Mouse (Mus musculus) adrenal gland, postnatal 14 days (tissue): ENCODE results near the gene Col25a1. TPM values are rescaled to one million over a fixed set of nuclear protein-coding genes. Genes with fewer than 3 reads are reported as not detected.

Experiments used
- DNase-seq: peaks from one replicate; pipeline ENCODE4 v3.0.0; 2021; ENCODE audit warnings: mixed read lengths
- total RNA-seq: library from RNA; stranded (reverse); gene quantifications from 2 replicates; pipeline ENCODE4 v1.2.3, GENCODE M21; 2021

Col25a1 gene
- total RNA-seq, 1 experiment from 2014 or later, result 4.2 TPM

DNA sequence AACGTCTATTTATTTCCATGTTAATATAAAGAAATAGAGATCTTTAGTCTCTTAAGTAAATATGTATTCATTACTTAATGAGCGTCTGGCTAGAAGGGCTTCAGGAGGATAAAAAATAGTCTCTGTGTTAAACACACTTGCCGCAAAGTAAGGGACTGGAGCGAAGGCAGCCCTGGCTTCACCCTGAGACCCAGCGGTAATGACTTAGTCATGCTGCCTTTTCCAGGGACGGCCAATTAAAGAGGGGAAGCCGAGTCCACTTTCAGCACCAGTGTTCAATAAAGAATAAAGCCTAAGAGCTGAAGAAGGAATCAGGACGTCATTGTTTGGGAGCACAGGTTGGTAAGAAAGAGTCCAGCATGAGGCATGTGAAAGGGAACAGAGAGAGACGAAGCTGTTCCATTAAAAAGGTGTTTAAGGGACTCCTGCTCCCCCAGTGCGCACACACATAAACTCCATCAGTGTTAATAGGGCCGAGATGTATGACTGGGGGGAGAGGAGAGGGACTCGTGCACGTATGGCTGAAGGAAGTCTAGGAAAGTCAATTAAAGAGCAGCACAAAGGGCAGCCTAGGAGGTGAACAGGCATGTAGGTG is 30.1 kb downstream of the Col25a1 start:
- no peak for DNase-seq

DNA sequence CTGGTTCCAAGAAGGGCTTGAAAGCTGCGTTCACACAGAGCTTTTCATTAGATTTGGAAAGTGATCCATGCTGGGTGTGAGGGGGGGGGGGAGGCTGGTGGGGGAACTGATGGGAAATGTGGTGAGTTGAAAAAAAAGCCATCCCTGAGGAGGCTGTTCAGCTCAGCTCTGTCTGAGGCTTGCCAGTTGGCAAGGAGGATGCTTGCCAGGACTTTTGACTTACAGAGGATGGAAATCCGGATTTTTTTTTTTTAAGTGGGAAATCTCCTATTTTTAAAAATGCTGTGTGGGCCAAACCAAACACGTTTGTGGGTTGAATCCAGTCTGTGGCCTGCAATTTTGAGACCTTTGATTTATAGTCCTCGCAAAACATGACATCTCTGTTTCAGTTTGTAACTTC is 35.6 kb downstream of the Col25a1 start:
- DNase-seq, result no peak

DNA sequence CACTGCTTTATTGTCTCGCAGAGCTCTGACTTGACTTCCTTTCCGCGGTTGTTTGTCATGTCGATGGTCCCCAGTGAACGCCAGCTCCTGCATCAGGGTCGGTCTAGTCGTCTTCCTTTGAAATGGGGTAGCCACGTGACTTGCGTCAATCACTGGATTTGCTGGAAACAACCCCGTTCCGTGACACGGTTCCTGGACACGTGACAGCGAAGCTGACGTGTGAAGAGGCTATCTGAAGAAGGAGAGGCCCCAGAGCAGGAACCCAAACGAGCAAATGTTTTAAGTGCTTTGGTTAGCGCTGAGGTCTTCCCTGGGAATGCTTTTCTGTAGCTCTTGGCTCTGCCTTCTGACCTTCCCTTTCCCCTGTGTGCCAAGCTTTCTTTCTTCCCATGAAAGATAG is 41.5 kb downstream of the Col25a1 start:
- peak; percentile 38 for DNase-seq

DNA sequence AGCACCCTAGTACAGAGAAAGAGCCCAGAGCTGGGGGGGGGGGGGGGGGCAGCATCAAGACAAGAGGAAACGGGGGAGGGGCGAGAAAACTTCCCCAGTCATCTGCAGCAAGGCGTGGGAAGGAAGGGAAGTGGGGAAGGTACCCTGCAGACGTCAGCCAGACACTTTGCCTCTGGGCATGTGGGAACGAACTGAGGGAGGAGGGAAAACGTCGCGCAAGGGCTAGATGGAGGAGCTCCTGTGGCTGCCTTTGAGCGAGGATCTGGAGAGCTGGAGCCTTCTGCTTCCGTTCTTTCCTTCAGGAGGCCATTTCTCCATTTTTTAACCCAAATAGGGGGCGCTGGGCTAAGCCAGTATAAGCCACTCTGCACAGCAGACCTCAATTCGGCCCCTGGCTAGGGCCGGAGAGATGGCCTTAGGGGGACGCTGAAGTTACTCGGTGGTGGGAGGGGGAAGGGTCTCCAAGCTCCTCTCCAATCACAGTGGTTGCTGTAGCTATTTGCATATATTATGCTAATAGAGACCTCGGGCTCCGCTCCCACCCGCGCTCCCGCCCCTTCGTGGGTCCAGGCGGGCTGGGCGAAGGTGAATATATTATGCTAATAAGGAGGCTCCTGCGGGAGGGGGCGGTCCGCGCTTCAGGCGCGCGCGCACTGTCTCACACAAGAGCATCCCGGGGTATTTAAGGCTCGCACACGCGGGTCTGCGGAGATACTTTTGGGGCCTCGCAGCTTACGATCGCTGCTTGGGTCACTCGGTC is 49.1 kb downstream of the Col25a1 start:
- peak; percentile 90 for DNase-seq

DNA sequence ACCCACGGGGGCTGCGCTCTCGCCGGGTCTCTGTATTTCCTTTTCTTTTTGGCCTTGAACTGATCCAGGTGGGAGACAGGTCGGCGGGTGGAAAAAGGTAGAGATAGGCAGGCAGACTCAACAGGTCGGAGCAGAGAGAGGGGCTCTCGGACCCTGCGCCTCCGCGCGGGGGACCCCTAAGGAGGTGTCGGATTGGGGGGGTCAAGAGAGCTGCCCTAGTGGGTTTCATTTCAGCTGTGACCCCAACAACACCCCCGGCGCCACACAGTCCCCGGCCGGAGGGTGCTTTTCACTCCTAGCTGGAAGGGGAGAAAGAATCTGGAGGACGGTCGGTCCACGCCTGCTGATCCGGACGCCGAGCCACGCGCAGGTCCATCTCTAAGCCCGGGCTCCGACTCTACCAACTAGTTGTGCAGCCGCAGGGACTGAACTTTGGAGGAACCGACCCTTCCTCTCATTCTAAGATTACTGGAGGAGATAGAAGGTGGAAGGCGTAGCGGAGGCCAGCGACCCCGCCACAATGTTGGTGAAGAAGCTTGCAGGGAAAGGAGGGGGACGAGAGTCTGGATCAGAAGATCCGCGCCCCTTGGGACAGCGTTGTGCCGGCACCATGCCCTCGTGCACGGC is 49.8 kb downstream of the Col25a1 start:
- peak; percentile 33 for DNase-seq

DNA sequence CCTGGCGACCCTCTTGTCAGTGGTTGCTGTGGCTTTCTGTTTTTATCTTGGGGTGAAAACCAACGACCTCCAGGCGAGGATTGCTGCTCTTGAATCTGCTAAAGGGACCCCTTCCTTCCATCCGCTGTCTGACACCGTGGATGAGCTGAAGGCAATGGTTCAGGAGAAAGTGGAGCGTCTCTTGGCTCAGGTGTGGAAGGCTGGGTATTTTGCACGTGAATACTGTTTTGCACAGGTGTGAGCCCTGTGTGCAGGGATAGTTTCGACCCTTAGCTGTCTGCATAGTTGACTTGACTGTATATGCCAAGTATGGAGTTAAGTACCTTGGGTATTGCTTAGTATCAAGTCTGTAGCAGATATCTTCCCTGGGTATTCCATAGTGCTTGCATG is 50.3 kb downstream of the Col25a1 start:
- no peak for DNase-seq

DNA sequence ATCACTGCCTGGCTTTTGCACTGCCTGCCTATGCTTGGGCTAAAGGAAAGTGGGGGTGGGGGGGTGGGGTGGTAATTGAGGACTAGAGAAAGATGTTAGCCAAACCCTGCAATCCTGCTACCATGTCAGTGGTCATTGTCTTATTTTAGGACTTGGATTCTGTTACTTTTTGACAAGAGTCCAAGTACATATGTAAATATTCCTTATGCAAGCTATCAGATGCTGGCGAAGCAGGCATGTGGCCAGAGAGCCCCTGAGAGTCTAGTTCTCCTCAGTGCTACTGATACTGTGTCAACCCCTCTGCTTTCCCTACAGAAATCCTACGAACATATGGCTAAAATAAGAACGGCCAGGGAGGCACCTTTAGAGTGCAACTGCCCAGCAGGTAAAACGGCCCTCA is 51.1 kb downstream of the Col25a1 start:
- DNase-seq, result no peak

DNA sequence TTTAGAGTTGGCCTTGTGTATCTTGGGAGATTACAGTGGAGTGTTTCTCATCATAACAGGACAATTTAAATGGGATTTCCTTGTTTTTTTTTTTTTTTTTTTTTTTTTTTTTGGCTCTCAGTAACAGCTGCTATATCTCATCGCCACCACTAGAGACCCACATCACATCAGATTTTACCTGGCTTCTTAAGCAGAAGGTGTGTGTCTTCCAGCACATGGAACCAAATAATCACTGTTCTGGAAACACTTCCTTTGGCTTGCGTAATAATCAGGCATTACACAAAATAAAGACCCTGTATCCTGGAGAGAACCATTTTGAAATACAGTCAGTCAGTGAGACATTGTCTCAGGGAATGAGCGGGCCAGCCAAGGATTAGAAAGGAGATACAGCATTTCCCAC is 53.8 kb downstream of the Col25a1 start:
- DNase-seq, result peak; percentile 7

DNA sequence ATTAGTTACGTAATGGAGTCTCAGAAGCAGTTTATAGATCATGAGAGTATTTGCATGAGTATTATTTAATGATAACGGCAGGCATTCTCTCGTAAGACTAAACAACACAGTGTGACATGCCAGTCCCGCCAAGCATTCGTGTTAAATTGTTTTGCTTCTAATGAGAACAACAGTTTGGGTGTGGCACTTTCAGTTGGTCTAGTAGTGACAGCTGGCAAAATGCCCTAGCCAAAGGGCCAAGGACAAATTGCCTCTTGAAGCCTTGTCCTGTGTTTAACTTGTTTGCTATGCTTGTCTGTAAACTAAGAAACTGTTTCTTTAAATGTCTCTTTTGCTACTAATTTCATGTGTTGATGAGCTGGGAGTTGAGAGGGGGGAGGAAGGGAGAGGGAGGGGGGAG is 56.3 kb downstream of the Col25a1 start:
- peak; percentile 47 for DNase-seq

DNA sequence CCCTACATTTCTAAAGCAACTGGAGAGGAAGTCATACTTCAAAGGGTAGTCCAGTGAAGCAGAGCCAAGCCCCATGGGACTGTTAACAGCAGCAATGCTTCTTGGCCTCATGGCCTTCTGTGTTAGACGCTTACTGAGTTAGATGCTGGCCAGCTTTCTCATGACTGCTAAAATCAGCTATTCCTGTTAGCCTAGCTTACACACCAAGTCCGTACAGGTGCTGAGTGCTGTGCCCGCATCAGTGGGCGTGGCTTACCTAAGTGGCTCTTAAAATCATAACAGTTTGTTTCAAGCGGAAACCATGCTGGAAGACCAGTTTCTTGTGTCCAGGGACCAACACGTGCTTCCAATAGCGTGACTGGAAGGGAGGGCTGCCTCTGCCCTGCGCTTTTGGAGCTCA is 62.1 kb downstream of the Col25a1 start:
- no peak for DNase-seq

DNA sequence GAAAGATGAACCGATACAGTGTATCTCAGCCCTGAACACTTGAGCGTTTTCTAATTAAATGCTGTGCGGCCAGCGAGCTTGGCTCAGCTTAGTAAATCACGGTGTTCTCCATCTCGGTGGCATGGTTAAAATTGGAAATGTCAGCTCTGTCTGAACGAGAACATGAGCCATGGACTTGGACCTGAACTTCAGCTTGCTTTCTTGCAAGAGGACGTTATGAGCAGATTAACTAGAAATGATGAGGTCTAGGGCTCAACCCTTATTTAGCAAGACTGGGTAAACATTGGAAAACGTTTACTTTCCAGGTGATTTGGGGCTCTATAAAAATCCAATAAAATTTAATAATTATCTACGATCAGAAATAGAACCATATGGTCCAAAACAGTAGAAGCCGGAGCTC is 83.3 kb downstream of the Col25a1 start:
- DNase-seq, result no peak

DNA sequence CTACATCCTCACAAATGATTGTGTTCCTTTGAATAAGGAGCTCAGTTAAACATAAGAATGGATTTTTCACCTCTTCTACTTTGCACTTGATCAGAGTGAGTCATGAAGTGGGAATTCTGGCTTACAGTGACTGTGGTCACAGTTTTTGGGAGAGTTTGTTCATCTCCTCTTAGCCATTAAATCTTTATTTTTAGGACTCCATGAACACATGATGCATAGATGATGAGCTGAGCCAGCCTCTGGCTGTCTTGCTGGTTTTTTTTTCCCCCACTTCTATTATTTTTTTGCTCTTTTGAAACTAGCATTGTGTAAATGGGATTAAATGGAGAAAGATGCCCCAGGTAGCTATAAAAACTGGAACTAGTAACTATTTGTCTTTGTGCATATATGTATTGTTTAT is 84.8 kb downstream of the Col25a1 start:
- no peak for DNase-seq

DNA sequence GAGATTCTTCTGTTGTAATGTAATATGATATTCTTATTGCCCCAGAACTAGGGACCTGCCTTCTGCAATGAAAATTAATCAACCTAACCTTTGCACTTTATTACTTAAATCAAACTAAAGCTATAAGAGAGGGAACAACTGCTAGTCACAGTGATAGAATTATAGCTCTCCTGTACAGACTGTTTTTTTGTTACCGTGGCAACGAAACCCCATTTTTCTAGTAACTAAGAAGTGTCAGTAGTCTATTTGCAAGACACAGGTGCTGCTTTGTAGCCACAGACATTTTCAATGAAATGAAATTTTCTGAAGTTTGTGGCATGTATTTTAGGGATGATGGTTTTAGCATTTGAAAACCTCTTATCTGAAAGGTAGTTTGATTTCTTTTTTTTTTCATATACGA is 85.3 kb downstream of the Col25a1 start:
- no peak for DNase-seq

DNA sequence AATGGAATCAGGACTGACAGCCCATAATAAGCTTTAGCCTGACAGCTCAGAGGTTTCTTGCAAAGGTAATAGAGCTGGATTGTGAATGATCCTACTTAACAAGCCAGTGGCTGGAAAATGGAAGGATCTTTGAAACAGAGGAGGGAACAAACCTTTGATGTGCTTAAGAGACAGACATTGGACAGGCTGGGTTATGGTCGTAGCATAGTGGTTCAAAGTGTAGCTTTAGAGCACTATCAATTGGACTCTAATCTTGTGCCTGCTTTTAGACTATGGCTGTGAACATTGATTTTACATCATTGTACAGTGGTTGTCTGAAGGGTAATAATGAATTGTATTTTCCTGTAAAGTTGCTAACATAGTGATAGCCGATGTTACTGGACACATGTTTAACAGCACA is 86.4 kb downstream of the Col25a1 start:
- DNase-seq, result no peak

DNA sequence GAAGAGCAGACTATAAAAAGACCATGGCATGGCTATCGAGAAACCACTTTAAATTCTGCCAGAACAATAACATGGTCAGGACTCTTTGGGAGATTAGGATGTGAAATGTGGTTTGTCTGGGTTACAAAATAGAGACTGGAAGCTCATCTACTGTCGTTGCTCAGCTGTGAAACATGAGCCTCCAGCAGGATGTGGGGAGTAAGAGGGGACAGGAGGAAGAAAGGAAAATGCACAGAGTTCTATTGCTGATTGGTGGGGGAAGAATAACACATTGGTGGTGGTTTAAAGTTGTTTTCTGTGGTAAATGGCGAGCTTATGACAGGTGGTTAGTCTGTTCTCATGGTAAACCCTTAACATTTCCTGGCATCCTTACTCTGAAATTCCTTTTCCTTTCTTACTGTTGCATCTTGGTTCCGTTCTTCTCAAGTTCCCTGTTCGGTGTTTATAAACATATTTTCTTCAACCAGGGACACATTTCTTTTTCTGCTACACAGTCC is 87.0 kb downstream of the Col25a1 start:
- DNase-seq, result no peak

DNA sequence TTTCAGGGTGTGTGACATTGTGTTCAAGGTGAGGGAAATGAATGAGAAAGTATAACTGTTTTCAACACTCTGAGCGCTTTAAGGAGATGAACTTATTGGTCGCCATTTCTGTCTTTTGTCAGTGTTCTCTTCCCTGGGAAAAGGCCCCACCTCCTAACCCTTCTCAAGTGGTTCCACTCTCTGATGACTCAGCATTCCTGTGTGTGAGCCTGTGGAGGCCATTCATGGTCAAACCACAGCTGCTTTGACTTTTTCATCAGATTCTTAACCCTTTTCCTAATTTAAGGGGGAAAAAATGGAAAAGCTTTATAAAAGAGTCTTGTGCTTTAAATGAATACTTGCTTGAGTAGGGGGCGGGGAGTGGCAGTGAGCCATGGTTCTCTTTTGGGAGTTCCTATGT is 89.5 kb downstream of the Col25a1 start:
- DNase-seq, result peak; percentile 9

DNA sequence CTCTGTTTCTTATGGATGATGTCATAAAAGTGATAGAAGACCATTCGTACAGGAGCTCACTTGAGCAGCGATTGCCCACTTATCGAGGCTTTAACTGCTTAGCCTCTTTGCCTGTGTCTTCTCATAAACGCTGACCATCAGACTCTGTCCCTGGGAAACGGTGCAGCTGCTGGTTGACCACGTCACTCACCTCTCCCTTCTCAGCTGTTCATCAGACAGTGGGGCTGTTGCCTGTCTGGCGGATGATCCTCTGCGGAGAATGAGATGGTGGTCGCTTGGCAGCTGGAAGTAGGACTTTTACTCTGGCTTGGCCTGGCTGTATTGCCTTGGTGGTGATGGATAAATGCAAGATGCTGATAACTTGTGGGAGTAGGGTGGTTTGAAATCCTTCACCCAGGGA is 96.9 kb downstream of the Col25a1 start:
- DNase-seq, result no peak

DNA sequence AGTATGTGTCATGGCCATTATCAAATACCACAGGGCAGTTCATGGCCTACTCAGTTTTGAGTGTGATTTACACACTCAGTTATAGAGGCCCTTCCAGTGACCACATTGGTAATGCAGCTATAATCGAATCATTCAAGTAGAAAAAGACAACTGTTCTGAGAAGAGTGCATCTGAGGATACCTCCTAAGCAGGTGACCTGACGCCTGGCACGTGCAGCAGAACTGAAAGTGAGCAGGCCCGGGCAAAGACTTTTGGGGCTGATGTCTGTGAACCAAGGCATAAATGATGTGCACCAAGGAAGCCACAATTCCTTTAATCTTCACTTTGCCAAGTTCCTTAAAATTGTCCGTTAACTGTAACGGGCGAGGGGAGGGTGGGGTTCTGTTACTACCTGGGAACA is 101.6 kb downstream of the Col25a1 start:
- no peak for DNase-seq

DNA sequence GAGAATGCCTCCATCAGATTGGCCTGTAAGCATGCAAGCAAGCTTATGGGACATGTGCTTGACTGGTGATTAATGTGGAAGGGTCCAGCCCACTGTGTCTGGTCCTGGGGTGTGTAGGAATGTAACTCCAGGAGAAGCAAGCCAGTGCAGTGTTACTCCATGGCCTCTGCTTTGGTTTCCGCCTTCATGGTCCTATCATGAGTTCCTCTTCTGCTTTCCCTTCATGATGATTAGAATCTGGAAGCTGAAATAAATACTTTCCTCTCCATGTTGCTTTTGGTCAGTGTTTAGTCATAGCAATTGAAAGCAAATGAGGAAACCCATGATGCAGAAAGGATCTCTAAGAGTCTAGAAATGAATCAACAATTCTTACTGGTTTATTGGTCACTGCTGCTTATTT is 103.9 kb downstream of the Col25a1 start:
- DNase-seq, result no peak

DNA sequence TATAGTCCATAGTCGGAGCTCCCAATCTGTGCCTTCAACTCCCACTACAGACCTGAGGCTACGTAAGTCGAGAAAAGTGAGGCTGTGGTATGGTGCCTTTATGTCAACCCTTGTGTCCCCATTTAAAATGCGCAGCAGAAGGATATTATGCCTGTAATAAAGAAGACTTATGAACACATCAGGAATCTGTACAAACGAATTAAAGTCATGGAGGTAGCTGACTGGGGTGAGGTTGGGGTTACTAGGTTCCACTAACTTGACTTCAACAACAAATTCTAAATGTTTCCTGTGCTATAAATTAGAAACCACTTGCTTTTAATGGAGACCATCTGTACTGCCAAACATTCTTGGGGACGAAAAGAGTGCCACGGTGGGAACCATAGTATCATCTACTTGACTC is 104.8 kb downstream of the Col25a1 start:
- no peak for DNase-seq

DNA sequence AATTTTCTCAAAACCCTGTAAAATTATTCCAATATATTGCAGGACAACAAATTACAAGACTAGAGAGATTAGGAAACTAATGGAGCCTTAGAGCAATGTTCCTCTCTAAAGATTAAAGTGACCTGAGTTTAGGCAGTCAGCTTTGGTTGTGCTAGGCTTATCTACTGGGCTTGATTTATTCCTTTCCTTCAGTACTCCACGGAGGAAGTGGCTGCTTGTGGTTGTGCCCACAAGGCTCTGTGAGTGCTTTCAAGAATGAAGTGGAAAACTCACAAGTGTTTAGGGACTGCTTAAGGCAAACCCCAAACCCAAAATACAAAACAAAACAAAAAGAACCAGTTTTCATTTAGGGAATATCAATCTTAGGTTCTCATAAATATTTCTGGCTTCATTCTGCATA is 106.6 kb downstream of the Col25a1 start:
- DNase-seq, result no peak

DNA sequence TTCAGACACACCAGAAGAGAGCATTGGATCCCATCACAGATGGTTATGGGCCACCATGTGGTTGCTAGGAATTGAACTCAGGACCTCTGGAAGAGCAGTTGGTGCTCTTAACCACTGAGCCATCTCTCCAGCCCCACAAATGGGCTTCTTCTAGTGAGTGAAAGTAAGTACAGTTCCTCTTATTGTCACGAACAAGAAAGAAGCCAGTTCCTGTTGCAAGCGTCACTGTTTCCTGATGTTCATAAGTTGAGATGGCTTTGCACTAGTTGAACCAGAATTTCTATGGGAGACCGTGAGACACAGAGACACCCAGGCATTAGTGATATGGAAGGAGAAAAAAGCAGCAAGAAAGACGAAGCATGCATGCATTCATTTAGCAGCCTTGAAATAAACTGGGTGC is 110.6 kb downstream of the Col25a1 start:
- no peak for DNase-seq

DNA sequence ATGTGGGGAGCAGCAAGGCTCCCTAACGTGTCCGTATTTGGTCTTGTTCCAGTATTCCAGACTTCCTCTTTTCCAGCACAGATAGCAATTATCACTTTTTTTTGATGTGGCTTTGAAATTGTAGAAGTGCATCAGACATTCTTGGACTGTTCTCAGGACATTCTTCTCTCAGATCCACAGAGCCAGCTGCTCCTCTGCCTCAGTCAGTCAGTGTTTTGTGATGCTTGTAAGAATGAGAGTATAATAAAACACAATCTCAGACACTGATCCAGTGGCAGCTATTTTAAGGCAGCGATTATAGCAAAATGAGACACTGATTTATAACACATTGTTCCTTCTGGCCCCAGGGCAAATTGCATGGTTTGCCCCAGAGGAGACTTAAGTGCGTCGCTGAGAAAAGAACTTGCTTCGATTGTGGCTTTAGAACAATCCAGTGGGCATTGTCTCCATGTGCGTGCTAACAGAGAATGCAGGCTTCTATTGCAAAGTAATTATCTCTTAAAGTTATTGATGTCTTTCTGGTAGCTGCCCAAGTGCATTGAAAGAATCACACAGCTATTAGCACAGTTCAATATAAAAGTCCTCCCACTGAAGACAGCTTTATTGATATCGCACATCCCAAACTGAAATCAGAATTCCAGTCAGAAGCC is 111.5 kb downstream of the Col25a1 start:
- DNase-seq, result no peak
